Mouse (Mus musculus): ENCODE results near the gene Gata3.

- no peak for TF ChIP-seq EP300 (IDR thresholded peaks at IDR 0.05; ENCODE audit: low read depth)
- TF ChIP-seq CTCF (IDR thresholded peaks at IDR 0.05; ENCODE audit: low read depth), result no peak
Observed at GRCm38 (mm10) chr2:9939250-9939649, 49.4 kb upstream of the Gata3 start.

All from heart, postnatal 0 days (tissue).